Mouse (Mus musculus): ENCODE results near the gene Otulin.
A peak's percentile ranks its signal among the peaks of the same experiment; 100 is the strongest.

The Otulin gene

GRCm38 (mm10) chr15:27656626-27657025 lies 26.1 kb upstream of the Otulin start:
- no peak for DNase-seq (ENCODE audit: low spot score)

- no peak for DNase-seq (ENCODE audit: low spot score)
Measured at GRCm38 (mm10) chr15:27655015-27655414, 24.5 kb upstream of the Otulin start.

GRCm38 (mm10) chr15:27647686-27648085 lies 17.2 kb upstream of the Otulin start:
- DNase-seq (ENCODE audit: low spot score) = no peak

GRCm38 (mm10) chr15:27646665-27647064 lies 16.2 kb upstream of the Otulin start:
- no peak for DNase-seq (ENCODE audit: low spot score)

GRCm38 (mm10) chr15:27645250-27645649 lies 14.8 kb upstream of the Otulin start:
- no peak for DNase-seq (ENCODE audit: low spot score)

GRCm38 (mm10) chr15:27642895-27643294 lies 12.4 kb upstream of the Otulin start:
- DNase-seq (ENCODE audit: low spot score) = no peak

- DNase-seq (ENCODE audit: low spot score) = no peak
Measured at GRCm38 (mm10) chr15:27641171-27641570, 10.7 kb upstream of the Otulin start.

GRCm38 (mm10) chr15:27633941-27634900 lies 3.7 kb upstream of the Otulin start:
- DNase-seq (ENCODE audit: low spot score) = no peak

GRCm38 (mm10) chr15:27629800-27630600 lies 493 bp downstream of the Otulin start:
- DNase-seq (ENCODE audit: low spot score) = no peak

GRCm38 (mm10) chr15:27629046-27629445 lies 1.4 kb downstream of the Otulin start:
- DNase-seq (ENCODE audit: low spot score) = no peak

- no peak for DNase-seq (ENCODE audit: low spot score)
Measured at GRCm38 (mm10) chr15:27627794-27628193, 2.7 kb downstream of the Otulin start.

GRCm38 (mm10) chr15:27626314-27626713 lies 4.2 kb downstream of the Otulin start:
- no peak for DNase-seq (ENCODE audit: low spot score)

GRCm38 (mm10) chr15:27625890-27626255 lies 4.6 kb downstream of the Otulin start:
- no peak for DNase-seq (ENCODE audit: low spot score)

GRCm38 (mm10) chr15:27625014-27625889 lies 5.2 kb downstream of the Otulin start:
- no peak for DNase-seq (ENCODE audit: low spot score)

- DNase-seq (ENCODE audit: low spot score) = no peak
Measured at GRCm38 (mm10) chr15:27623286-27623685, 7.2 kb downstream of the Otulin start.

GRCm38 (mm10) chr15:27620475-27621185 lies 9.9 kb downstream of the Otulin start:
- no peak for DNase-seq (ENCODE audit: low spot score)

GRCm38 (mm10) chr15:27619683-27620082 lies 10.8 kb downstream of the Otulin start:
- no peak for DNase-seq (ENCODE audit: low spot score)

GRCm38 (mm10) chr15:27618778-27619533 lies 11.5 kb downstream of the Otulin start:
- no peak for DNase-seq (ENCODE audit: low spot score)

GRCm38 (mm10) chr15:27617227-27617626 lies 13.3 kb downstream of the Otulin start:
- DNase-seq (ENCODE audit: low spot score) = no peak

GRCm38 (mm10) chr15:27616159-27616558 lies 14.3 kb downstream of the Otulin start:
- DNase-seq (ENCODE audit: low spot score) = peak; percentile 78

- DNase-seq (ENCODE audit: low spot score) = no peak
Measured at GRCm38 (mm10) chr15:27613255-27613654, 17.2 kb downstream of the Otulin start.

Measured in testis, postnatal 14 days (tissue).